28 mouse cellular contexts compared by ENCODE assay signal in the genomic region with DNA sequence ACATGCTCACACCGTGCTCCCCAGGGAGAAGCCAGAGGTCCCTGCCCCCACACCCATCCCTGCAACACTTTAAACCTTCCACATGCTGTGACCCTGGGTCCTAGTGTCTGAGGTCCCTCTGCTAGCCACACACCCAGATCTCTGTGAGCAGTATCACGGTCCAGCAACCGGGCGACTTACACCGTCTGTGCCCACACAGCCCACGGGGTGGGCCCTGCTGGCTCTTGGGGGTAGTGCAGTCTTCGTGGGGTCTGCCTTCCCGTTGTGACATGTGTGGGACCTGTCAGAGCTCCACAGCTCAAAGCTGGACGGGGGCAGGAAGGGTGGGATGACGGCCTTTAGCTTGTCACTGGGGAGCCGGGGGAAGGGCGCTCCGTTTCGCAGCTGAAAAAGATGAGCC. TPM values are rescaled to one million over a fixed set of nuclear protein-coding genes. Genes with fewer than 3 reads are reported as not detected.
DNase-seq lines count a peak whose midpoint lies in the region; ATAC-seq and TF ChIP-seq lines count a peak whose summit lies in the region.
"Had no signal": no experiment of that assay in that cellular context is flagged by ENCODE, and none has a peak within 500 bp of the region (broad histone marks: within the 10 kb centered on the region; RNA-seq: fewer than 3 reads in every experiment).

No protein-coding gene starts in this region.

- no peak for TF ChIP-seq EP300 in stomach, postnatal 0 days (optimal IDR thresholded peaks at IDR 0.05)

- ATAC-seq in embryonic facial prominence, embryonic 11.5 days (replicated peaks; ENCODE audit: insufficient number of reproducible peaks, low FRiP score, low TSS enrichment, low read depth) = peak; percentile 30; the same call in 1 of the 2 replicates
- peak; percentile 13; the same call in 1 of the 2 replicates for ATAC-seq in hindbrain, postnatal 0 days
- no peak for ATAC-seq in hindbrain, embryonic 12.5 days (ENCODE audit: low FRiP score)
- ATAC-seq in midbrain, embryonic 14.5 days (ENCODE audit: low FRiP score, low TSS enrichment) = peak; percentile 49; the same call in 1 of the 2 replicates
- ATAC-seq in midbrain, embryonic 13.5 days = no peak
- 0 out of 2 replicates have a peak, but pooled peaks have one; percentile 8 for ATAC-seq in stomach, postnatal 0 days (ENCODE audit: low FRiP score, low TSS enrichment)
- ATAC-seq: intestine, embryonic 15.5 days had no signal

- no peak overlapping the region for H3K9ac ChIP-seq in embryonic facial prominence, embryonic 11.5 days (replicated peaks; ENCODE audit: low read length)
- H3K9ac ChIP-seq in hindbrain, postnatal 0 days (replicated peaks; ENCODE audit: low read length) = no peak overlapping the region
- no peak overlapping the region for H3K9ac ChIP-seq in hindbrain, embryonic 12.5 days
- H3K9ac ChIP-seq in midbrain, embryonic 14.5 days (replicated peaks; ENCODE audit: low read length) = no peak overlapping the region; the same call in 1 of the 2 replicates
- H3K9ac ChIP-seq in midbrain, embryonic 13.5 days (replicated peaks) = no peak overlapping the region
- no peak overlapping the region for H3K9ac ChIP-seq in stomach, postnatal 0 days (ENCODE audit: low read length)
- H3K9ac ChIP-seq: intestine, embryonic 15.5 days; limb, embryonic 12.5 days; lung, embryonic 15.5 days; neural tube, embryonic 12.5 days; stomach, embryonic 15.5 days had no signal

- H3K27me3 ChIP-seq in embryonic facial prominence, embryonic 11.5 days (ENCODE audit: control insufficient read depth, insufficient read depth, low read length) = no peaks in the 10 kb centered on the region
- no peaks in the 10 kb centered on the region; the same call in 1 of the 2 replicates for H3K27me3 ChIP-seq in embryonic facial prominence, embryonic 10.5 days (replicated peaks; ENCODE audit: low read depth, poor library complexity, severe bottlenecking)
- no peaks in the 10 kb centered on the region for H3K27me3 ChIP-seq in hindbrain, postnatal 0 days (ENCODE audit: insufficient read depth, low read length)
- H3K27me3 ChIP-seq in hindbrain, embryonic 12.5 days = 0 out of 2 replicates have a peak, but pooled peaks cover 3% of the 10 kb centered on the region
- no peaks in the 10 kb centered on the region for H3K27me3 ChIP-seq in midbrain, embryonic 14.5 days (ENCODE audit: control insufficient read depth, insufficient read depth, low read length)
- H3K27me3 ChIP-seq in midbrain, embryonic 13.5 days = no peaks in the 10 kb centered on the region
- no peaks in the 10 kb centered on the region for H3K27me3 ChIP-seq in stomach, postnatal 0 days (ENCODE audit: control insufficient read depth, insufficient read depth, low read length)
- H3K27me3 ChIP-seq: intestine, embryonic 15.5 days; limb, embryonic 12.5 days; lung, embryonic 15.5 days; neural tube, embryonic 12.5 days; stomach, embryonic 15.5 days had no signal

- no peak overlapping the region for H3K27ac ChIP-seq in embryonic facial prominence, embryonic 11.5 days (replicated peaks; ENCODE audit: low read depth, low read length)
- no peak overlapping the region for H3K27ac ChIP-seq in embryonic facial prominence, embryonic 10.5 days (replicated peaks)
- no peak overlapping the region for H3K27ac ChIP-seq in hindbrain, postnatal 0 days
- H3K27ac ChIP-seq in hindbrain, embryonic 12.5 days = no peak overlapping the region
- H3K27ac ChIP-seq in midbrain, embryonic 14.5 days (replicated peaks; ENCODE audit: low read depth, low read length) = no peak overlapping the region
- H3K27ac ChIP-seq in midbrain, embryonic 13.5 days = no peak overlapping the region
- no peak overlapping the region for H3K27ac ChIP-seq in stomach, postnatal 0 days (replicated peaks)
- H3K27ac ChIP-seq: forebrain, embryonic 10.5 days; intestine, embryonic 15.5 days; limb, embryonic 12.5 days; lung, embryonic 15.5 days; neural tube, embryonic 12.5 days; stomach, embryonic 15.5 days had no signal

- no peak for DNase-seq in embryonic facial prominence, embryonic 11.5 days (ENCODE audit: low spot score)
- DNase-seq in embryonic facial prominence, embryonic 10.5 days (ENCODE audit: low spot score) = no peak
- no peak for DNase-seq in hindbrain, postnatal 0 days (ENCODE audit: low spot score)
- DNase-seq in midbrain, embryonic 14.5 days = no peak
- no peak for DNase-seq in stomach, postnatal 0 days (ENCODE audit: low spot score)
- no peak for DNase-seq in frontal cortex, postnatal 25 days (ENCODE audit: low spot score in 2 of 2)
- DNase-seq: adrenal gland, postnatal 14 days; cerebellum, adult 9-10 months; gastrocnemius, postnatal 36 days; heart, postnatal 4 days; kidney, adult 8-10 months; kidney, postnatal 36 days; lung, postnatal 36 days; right cerebral cortex, adult 18-20 months; right cerebral cortex, postnatal 4 days; thymus, adult 18-20 months; thymus, postnatal 36 days had no signal

- H3K36me3 ChIP-seq in embryonic facial prominence, embryonic 11.5 days (replicated peaks; ENCODE audit: control insufficient read depth, insufficient read depth, low read depth, low read length) = no peaks in the 10 kb centered on the region
- peaks cover 9% of the 10 kb centered on the region for H3K36me3 ChIP-seq in embryonic facial prominence, embryonic 10.5 days (replicated peaks)
- peaks cover 24% of the 10 kb centered on the region; the same call in 1 of the 2 replicates for H3K36me3 ChIP-seq in hindbrain, postnatal 0 days (ENCODE audit: insufficient read depth, low read length)
- H3K36me3 ChIP-seq in hindbrain, embryonic 12.5 days = peaks cover 20% of the 10 kb centered on the region
- peaks cover 30% of the 10 kb centered on the region for H3K36me3 ChIP-seq in midbrain, embryonic 14.5 days (ENCODE audit: control insufficient read depth, insufficient read depth, low read length)
- peaks cover 40% of the 10 kb centered on the region for H3K36me3 ChIP-seq in midbrain, embryonic 13.5 days
- H3K36me3 ChIP-seq in stomach, postnatal 0 days (ENCODE audit: control insufficient read depth, insufficient read depth, low read length) = peaks cover 7% of the 10 kb centered on the region; the same call in 1 of the 2 replicates
- H3K36me3 ChIP-seq: intestine, embryonic 15.5 days; lung, embryonic 15.5 days had no signal

- TF ChIP-seq CTCF in hindbrain, postnatal 0 days (IDR thresholded peaks at IDR 0.05; ENCODE audit: low read depth) = peak; percentile 47
- TF ChIP-seq CTCF in stomach, postnatal 0 days (IDR thresholded peaks at IDR 0.05; ENCODE audit: low read depth) = peak; percentile 7; the same call in 1 of the 2 replicates

- no peaks in the 10 kb centered on the region for H3K4me1 ChIP-seq in embryonic facial prominence, embryonic 11.5 days (ENCODE audit: control insufficient read depth, insufficient read depth, low read length)
- H3K4me1 ChIP-seq in embryonic facial prominence, embryonic 10.5 days = peaks cover 19% of the 10 kb centered on the region
- peaks cover 4% of the 10 kb centered on the region; the same call in 1 of the 2 replicates for H3K4me1 ChIP-seq in hindbrain, postnatal 0 days (ENCODE audit: insufficient read depth, low read length)
- peaks cover 14% of the 10 kb centered on the region; the same call in 1 of the 2 replicates for H3K4me1 ChIP-seq in hindbrain, embryonic 12.5 days
- no peaks in the 10 kb centered on the region for H3K4me1 ChIP-seq in midbrain, embryonic 14.5 days (ENCODE audit: control insufficient read depth, insufficient read depth, low read length)
- H3K4me1 ChIP-seq in midbrain, embryonic 13.5 days (replicated peaks) = peaks cover 19% of the 10 kb centered on the region
- no peaks in the 10 kb centered on the region for H3K4me1 ChIP-seq in stomach, postnatal 0 days (replicated peaks; ENCODE audit: control insufficient read depth, insufficient read depth)
- H3K4me1 ChIP-seq: intestine, embryonic 15.5 days; lung, embryonic 15.5 days; megakaryocyte, embryonic 14.5 days; stomach, embryonic 15.5 days had no signal

- H3K4me3 ChIP-seq in embryonic facial prominence, embryonic 11.5 days (ENCODE audit: low read depth, low read length) = no peak overlapping the region
- no peak overlapping the region for H3K4me3 ChIP-seq in embryonic facial prominence, embryonic 10.5 days
- no peak overlapping the region for H3K4me3 ChIP-seq in hindbrain, postnatal 0 days (ENCODE audit: low read length)
- no peak overlapping the region for H3K4me3 ChIP-seq in hindbrain, embryonic 12.5 days
- no peak overlapping the region for H3K4me3 ChIP-seq in midbrain, embryonic 14.5 days (replicated peaks; ENCODE audit: low read depth, low read length)
- H3K4me3 ChIP-seq in midbrain, embryonic 13.5 days (replicated peaks) = no peak overlapping the region
- H3K4me3 ChIP-seq in stomach, postnatal 0 days (ENCODE audit: low read depth, low read length) = no peak overlapping the region
- H3K4me3 ChIP-seq: forebrain, embryonic 10.5 days; intestine, embryonic 15.5 days; limb, embryonic 12.5 days; lung, embryonic 15.5 days; megakaryocyte, embryonic 14.5 days; neural tube, embryonic 12.5 days; stomach, embryonic 15.5 days had no signal

- no peak overlapping the region for H3K4me2 ChIP-seq in embryonic facial prominence, embryonic 11.5 days (ENCODE audit: low read depth, low read length)
- H3K4me2 ChIP-seq in hindbrain, postnatal 0 days (ENCODE audit: low read depth, low read length) = no peak overlapping the region
- H3K4me2 ChIP-seq in hindbrain, embryonic 12.5 days (replicated peaks) = no peak overlapping the region
- H3K4me2 ChIP-seq in midbrain, embryonic 14.5 days (ENCODE audit: low read length) = no peak overlapping the region
- no peak overlapping the region for H3K4me2 ChIP-seq in midbrain, embryonic 13.5 days (replicated peaks)
- no peak overlapping the region for H3K4me2 ChIP-seq in stomach, postnatal 0 days (replicated peaks; ENCODE audit: low read depth)
- H3K4me2 ChIP-seq: intestine, embryonic 15.5 days; limb, embryonic 12.5 days; liver, embryonic 11.5 days; lung, embryonic 15.5 days; neural tube, embryonic 12.5 days; stomach, embryonic 15.5 days had no signal

- WGBS in embryonic facial prominence, embryonic 11.5 days = 71% methylated on average over 14 of the region's 14 CpGs
- 72% methylated on average over 14 of the region's 14 CpGs for WGBS in embryonic facial prominence, embryonic 10.5 days
- WGBS in hindbrain, postnatal 0 days = 60% methylated on average over 14 of the region's 14 CpGs
- WGBS in hindbrain, embryonic 12.5 days = 74% methylated on average over 14 of the region's 14 CpGs
- 57% methylated on average over 14 of the region's 14 CpGs for WGBS in midbrain, embryonic 14.5 days
- 61% methylated on average over 14 of the region's 14 CpGs for WGBS in midbrain, embryonic 13.5 days
- 84% methylated on average over 14 of the region's 14 CpGs for WGBS in stomach, postnatal 0 days

- H3K9me3 ChIP-seq in embryonic facial prominence, embryonic 11.5 days (replicated peaks; ENCODE audit: control insufficient read depth, low read length) = no peaks in the 10 kb centered on the region
- H3K9me3 ChIP-seq in embryonic facial prominence, embryonic 10.5 days = no peaks in the 10 kb centered on the region
- no peaks in the 10 kb centered on the region for H3K9me3 ChIP-seq in hindbrain, postnatal 0 days (ENCODE audit: low read length)
- H3K9me3 ChIP-seq in hindbrain, embryonic 12.5 days (replicated peaks) = no peaks in the 10 kb centered on the region
- H3K9me3 ChIP-seq in midbrain, embryonic 14.5 days (ENCODE audit: control insufficient read depth, low read length) = no peaks in the 10 kb centered on the region
- H3K9me3 ChIP-seq in midbrain, embryonic 13.5 days = no peaks in the 10 kb centered on the region
- no peaks in the 10 kb centered on the region for H3K9me3 ChIP-seq in stomach, postnatal 0 days (ENCODE audit: control insufficient read depth, low read length)
- H3K9me3 ChIP-seq: forebrain, embryonic 10.5 days; intestine, embryonic 15.5 days; limb, embryonic 12.5 days; lung, embryonic 15.5 days; megakaryocyte, embryonic 14.5 days; neural tube, embryonic 12.5 days; stomach, embryonic 15.5 days had no signal

RNA-seq across cellular contexts. Expression of a gene that starts 21.7 kb away (rescaled TPM):
- 2.9 and 4.1 TPM in 2 replicates for polyA plus RNA-seq in embryonic facial prominence, embryonic 11.5 days (2014; fragmentation: Nextera tagmentation; extraction: Ambion mirVana)
- 4.3 and 4.8 TPM in 2 replicates for polyA plus RNA-seq in embryonic facial prominence, embryonic 10.5 days (2016; fragmentation: Nextera tagmentation; extraction: Ambion mirVana)
- total RNA-seq in hindbrain, postnatal 0 days (2014; rRNA removed) = 11.1 and 13.4 TPM in 2 replicates
- polyA plus RNA-seq in hindbrain, postnatal 0 days (2015; fragmentation: Nextera tagmentation; extraction: Ambion mirVana) = 3.0 and 3.2 TPM in 2 replicates
- 6.6 and 7.5 TPM in 2 replicates for polyA plus RNA-seq in hindbrain, embryonic 12.5 days (2016; fragmentation: Nextera tagmentation; extraction: Ambion mirVana)
- polyA plus RNA-seq in midbrain, embryonic 14.5 days (2014; fragmentation: Nextera tagmentation; extraction: Ambion mirVana) = 5.3 and 6.0 TPM in 2 replicates
- 3.9 and 4.4 TPM in 2 replicates for polyA plus RNA-seq in midbrain, embryonic 13.5 days (2015; fragmentation: Nextera tagmentation; extraction: Ambion mirVana)
- 3.7 and 4.6 TPM in 2 replicates for polyA plus RNA-seq in stomach, postnatal 0 days (2015; fragmentation: Nextera tagmentation; extraction: Ambion mirVana)

RNA-seq across cellular contexts. Expression of a gene that starts 43.9 kb away (rescaled TPM):
- polyA plus RNA-seq in embryonic facial prominence, embryonic 11.5 days (2014; fragmentation: Nextera tagmentation; extraction: Ambion mirVana) = 0.25 and 0.28 TPM in 2 replicates
- polyA plus RNA-seq in embryonic facial prominence, embryonic 10.5 days (2016; fragmentation: Nextera tagmentation; extraction: Ambion mirVana) = 0.15 and 0.30 TPM in 2 replicates
- total RNA-seq in hindbrain, postnatal 0 days (2014; rRNA removed) = 98.9 and 115 TPM in 2 replicates
- 16.7 and 17.7 TPM in 2 replicates for polyA plus RNA-seq in hindbrain, postnatal 0 days (2015; fragmentation: Nextera tagmentation; extraction: Ambion mirVana)
- polyA plus RNA-seq in hindbrain, embryonic 12.5 days (2016; fragmentation: Nextera tagmentation; extraction: Ambion mirVana) = 1.3 and 1.4 TPM in 2 replicates
- polyA plus RNA-seq in midbrain, embryonic 14.5 days (2014; fragmentation: Nextera tagmentation; extraction: Ambion mirVana) = 8.6 and 10.7 TPM in 2 replicates
- 3.0 and 3.8 TPM in 2 replicates for polyA plus RNA-seq in midbrain, embryonic 13.5 days (2015; fragmentation: Nextera tagmentation; extraction: Ambion mirVana)
- polyA plus RNA-seq in stomach, postnatal 0 days (2015; fragmentation: Nextera tagmentation; extraction: Ambion mirVana) = 0.04 and 0.06 TPM in 2 replicates

RNA-seq across cellular contexts. Expression of a gene that starts 56.2 kb away (rescaled TPM):
- 2.3 and 3.6 TPM in 2 replicates for polyA plus RNA-seq in embryonic facial prominence, embryonic 11.5 days (2014; fragmentation: Nextera tagmentation; extraction: Ambion mirVana)
- polyA plus RNA-seq in embryonic facial prominence, embryonic 10.5 days (2016; fragmentation: Nextera tagmentation; extraction: Ambion mirVana) = 3.1 and 3.4 TPM in 2 replicates
- total RNA-seq in hindbrain, postnatal 0 days (2014; rRNA removed) = 1.5 and 1.7 TPM in 2 replicates
- polyA plus RNA-seq in hindbrain, postnatal 0 days (2015; fragmentation: Nextera tagmentation; extraction: Ambion mirVana) = 1.2 and 1.4 TPM in 2 replicates
- polyA plus RNA-seq in hindbrain, embryonic 12.5 days (2016; fragmentation: Nextera tagmentation; extraction: Ambion mirVana) = 2.3 and 3.4 TPM in 2 replicates
- 1.8 and 3.1 TPM in 2 replicates for polyA plus RNA-seq in midbrain, embryonic 14.5 days (2014; fragmentation: Nextera tagmentation; extraction: Ambion mirVana)
- 2.7 and 5.6 TPM in 2 replicates for polyA plus RNA-seq in midbrain, embryonic 13.5 days (2015; fragmentation: Nextera tagmentation; extraction: Ambion mirVana)
- 57.9 and 59.9 TPM in 2 replicates for polyA plus RNA-seq in stomach, postnatal 0 days (2015; fragmentation: Nextera tagmentation; extraction: Ambion mirVana)
- total RNA-seq: gastrocnemius, adult 18-20 months; gastrocnemius, postnatal 36 days had no signal

Comparison
In these comparisons a context has a peak if more than half of its experiments do, and no peak if none do; other contexts are left out.
1. ATAC-seq: peak in embryonic facial prominence, embryonic 11.5 days (single experiment), hindbrain, postnatal 0 days (single experiment), midbrain, embryonic 14.5 days (single experiment) and stomach, postnatal 0 days (single experiment); none in hindbrain, embryonic 12.5 days (single experiment) and midbrain, embryonic 13.5 days (single experiment).